Mouse (Mus musculus) stomach, postnatal 0 days (tissue): ENCODE results near the gene Gpr142.

Experiments
- CTCF ChIP-seq: IDR thresholded peaks from 2 replicates; pipeline ENCODE4 v1.5.1; 2016; ENCODE audit warnings: antibody characterized with exemption, low read depth, mild to moderate bottlenecking, moderate library complexity
- EP300 ChIP-seq: optimal IDR thresholded peaks from 2 replicates; pipeline ENCODE3; 2016; ENCODE audit warnings: antibody characterized with exemption

DNA sequence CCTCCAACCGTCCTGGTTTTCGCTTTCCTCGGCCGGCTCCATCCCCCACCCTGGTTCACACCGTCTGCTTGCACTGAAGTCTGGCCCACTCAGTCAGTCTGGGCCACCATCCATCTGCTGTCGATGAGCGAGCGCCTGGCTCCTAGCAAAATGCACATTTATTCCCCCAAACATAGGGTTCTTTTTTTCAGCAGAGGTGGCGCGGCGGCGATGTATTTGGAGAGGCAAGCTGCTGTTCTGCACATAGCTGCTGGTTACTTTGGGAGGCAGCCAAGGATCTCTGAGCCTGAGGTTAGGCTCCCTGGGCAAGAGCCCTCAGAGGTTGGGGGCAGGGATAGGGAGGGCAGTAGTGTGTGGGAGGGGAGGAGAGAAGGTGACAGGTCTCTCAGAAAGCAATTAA is 24.0 kb downstream of the Gpr142 start:
- TF ChIP-seq CTCF: no peak
- no peak for TF ChIP-seq EP300
